Mouse (Mus musculus) CH12.LX (cell line): Measurements from ENCODE around the gene Ppef1. TPM values are rescaled to one million over a fixed set of nuclear protein-coding genes. Genes with fewer than 3 reads are reported as not detected.
A peak's percentile ranks its signal among the peaks of the same experiment; 100 is the strongest.

Experiments
- DNase-seq: peaks from one replicate; pipeline ENCODE4 v3.0.0-alpha.2; 2013; ENCODE audit errors: extremely low read depth
- H3K27ac ChIP-seq: 2 replicates; pipeline ENCODE4 v1.5.1; 2012; ENCODE audit warnings: low read depth, mild to moderate bottlenecking, control low read depth, moderate library complexity; ENCODE audit not compliant: insufficient read depth
- H3K27me3 ChIP-seq: replicated peaks from 2 replicates; pipeline ENCODE3; 2012; ENCODE audit warnings: inconsistent platforms
- H3K36me3 ChIP-seq, 2 experiments: replicated peaks in 1 of 2; 2 replicates each; pipeline versions ENCODE3 to v1.6.1; 2012; ENCODE audit warnings: inconsistent platforms in 1 of 2, low read length in 1 of 2, mild to moderate bottlenecking in 1 of 2, mixed read lengths in 1 of 2, moderate library complexity in 1 of 2; ENCODE audit not compliant: control insufficient read depth in 1 of 2, insufficient read depth in 1 of 2
- H3K4me1 ChIP-seq, 2 experiments: 2 replicates each; pipeline ENCODE4 v1.6.1; 2012; ENCODE audit warnings: inconsistent platforms in 1 of 2, moderate library complexity in 1 of 2; ENCODE audit not compliant: insufficient read depth in 2 of 2, control insufficient read depth in 1 of 2
- H3K4me2 ChIP-seq: 2 replicates; pipeline ENCODE4 v1.6.1; 2012; ENCODE audit warnings: low read depth, mild to moderate bottlenecking, control low read depth; ENCODE audit not compliant: poor library complexity, insufficient read depth, severe bottlenecking
- H3K4me3 ChIP-seq, 3 experiments: fragments of 150-350 bp in 1 of 3; sonication (generic) in 1 of 3; replicated peaks in 1 of 3; 2 replicates each; pipeline versions ENCODE3 to v1.5.1; 2011 to 2012; ENCODE audit warnings: low read depth in 2 of 3, low read length in 2 of 3, mild to moderate bottlenecking in 2 of 3, moderate library complexity in 2 of 3, control low read depth in 1 of 3, improper control_type of control experiment in 1 of 3, inconsistent platforms in 1 of 3, mixed read lengths in 1 of 3; ENCODE audit not compliant: poor library complexity in 1 of 3
- H3K79me2 ChIP-seq: replicated peaks from 2 replicates; pipeline ENCODE4 v1.6.1; 2012; ENCODE audit warnings: mild to moderate bottlenecking, moderate library complexity; ENCODE audit not compliant: control insufficient read depth, poor library complexity, insufficient read depth, severe bottlenecking; ENCODE audit errors: extremely low read depth
- H3K9ac ChIP-seq: 2 replicates; pipeline ENCODE4 v1.6.1; 2012; ENCODE audit warnings: low read depth, mild to moderate bottlenecking, control low read depth, moderate library complexity; ENCODE audit not compliant: insufficient read depth
- H3K9me3 ChIP-seq: replicated peaks from 2 replicates; pipeline ENCODE3; 2012; ENCODE audit warnings: low read length, inconsistent platforms, mixed read lengths
- CHD1 ChIP-seq: IDR thresholded peaks from 2 replicates; pipeline ENCODE4 v1.6.1; 2012; ENCODE audit warnings: low read depth, low read length, improper control_type of control experiment, inconsistent platforms
- CTCF ChIP-seq, 2 experiments: IDR thresholded peaks in 1 of 2; conservative IDR thresholded peaks in 1 of 2; 2 replicates each; pipeline ENCODE4 v1.5.1; 2011 to 2012; ENCODE audit warnings: low read depth in 2 of 2, low read length in 2 of 2, improper control_type of control experiment in 1 of 2, inconsistent platforms in 1 of 2, mild to moderate bottlenecking in 1 of 2, moderate library complexity in 1 of 2
- ELF1 ChIP-seq: IDR thresholded peaks from 2 replicates; pipeline ENCODE4 v1.6.1; 2014; ENCODE audit warnings: low read depth, mild to moderate bottlenecking, inconsistent platforms, low read length, improper control_type of control experiment
- EP300 ChIP-seq: IDR thresholded peaks from 2 replicates; pipeline ENCODE4 v1.6.1; 2011; ENCODE audit warnings: low read length, improper control_type of control experiment
- GABPA ChIP-seq: IDR thresholded peaks from 2 replicates; pipeline ENCODE4 v1.6.1; 2012; ENCODE audit warnings: low read depth, low read length, improper control_type of control experiment, inconsistent platforms; ENCODE audit not compliant: insufficient replicate concordance
- JUND ChIP-seq: conservative IDR thresholded peaks from 2 replicates; pipeline ENCODE4 v1.6.1; 2011; ENCODE audit warnings: low read depth, low read length, improper control_type of control experiment
- KAT2A ChIP-seq: IDR thresholded peaks from 2 replicates; pipeline ENCODE4 v1.6.1; 2012; ENCODE audit warnings: low read length, improper control_type of control experiment, inconsistent platforms; ENCODE audit not compliant: insufficient replicate concordance
- MAX ChIP-seq: IDR thresholded peaks from 2 replicates; pipeline ENCODE4 v1.6.1; 2011; ENCODE audit warnings: low read length, improper control_type of control experiment
- MEF2A ChIP-seq: IDR thresholded peaks from 2 replicates; pipeline ENCODE4 v1.6.1; 2014; ENCODE audit warnings: low read depth, mild to moderate bottlenecking, inconsistent platforms, low read length, improper control_type of control experiment, borderline replicate concordance
- MXI1 ChIP-seq: IDR thresholded peaks from 2 replicates; pipeline ENCODE4 v1.6.1; 2011; ENCODE audit warnings: mild to moderate bottlenecking, low read depth, low read length, improper control_type of control experiment
- MYC ChIP-seq: IDR thresholded peaks from 2 replicates; pipeline ENCODE4 v1.6.1; 2011; ENCODE audit warnings: low read depth, mild to moderate bottlenecking, improper control_type of control experiment, low read length
- PAX5 ChIP-seq: IDR thresholded peaks from 2 replicates; pipeline ENCODE4 v1.6.1; 2012; ENCODE audit warnings: low read length, inconsistent platforms, mixed read lengths
- POLR2A ChIP-seq: IDR thresholded peaks from 2 replicates; pipeline ENCODE4 v1.6.1; 2011; ENCODE audit warnings: low read depth, mild to moderate bottlenecking, improper control_type of control experiment, low read length
- RAD21 ChIP-seq: IDR thresholded peaks from 2 replicates; pipeline ENCODE4 v1.6.1; 2011; ENCODE audit warnings: low read depth, mild to moderate bottlenecking, low read length, improper control_type of control experiment, moderate library complexity
- SIN3A ChIP-seq: IDR thresholded peaks from 2 replicates; pipeline ENCODE4 v1.6.1; 2012; ENCODE audit warnings: low read length, improper control_type of control experiment, inconsistent platforms
- SMC3 ChIP-seq: IDR thresholded peaks from 2 replicates; pipeline ENCODE4 v1.6.1; 2011; ENCODE audit warnings: low read depth, low read length, improper control_type of control experiment
- TBP ChIP-seq: conservative IDR thresholded peaks from 2 replicates; pipeline ENCODE4 v1.6.1; 2011; ENCODE audit warnings: low read depth, low read length, improper control_type of control experiment
- USF1 ChIP-seq: IDR thresholded peaks from 2 replicates; pipeline ENCODE4 v1.6.1; 2014; ENCODE audit warnings: low read depth, mild to moderate bottlenecking, inconsistent platforms, low read length, improper control_type of control experiment
- USF2 ChIP-seq: conservative IDR thresholded peaks from 2 replicates; pipeline ENCODE4 v1.6.1; 2011; ENCODE audit warnings: low read depth, low read length, improper control_type of control experiment
- ZMIZ1 ChIP-seq: IDR thresholded peaks from 2 replicates; pipeline ENCODE4 v1.6.1; 2012; ENCODE audit warnings: low read depth, mild to moderate bottlenecking, inconsistent platforms, low read length, improper control_type of control experiment
- ZNF384 ChIP-seq: IDR thresholded peaks from 2 replicates; pipeline ENCODE4 v1.6.1; 2012; ENCODE audit warnings: low read depth, low read length, improper control_type of control experiment, inconsistent platforms
- dilution Hi-C: fragments of 300-500 bp; cut with MboI; formaldehyde crosslinking; loops from 2 replicates; pipeline ENCODE4 v1.14.3; 2020; ENCODE audit warnings: low sequenced_read_pairs; ENCODE audit not compliant: extremely low pct_unique_long_range_greater_than_20kb, extremely low pct_ligation_motif_present
- in situ Hi-C: fragments of 300-500 bp; cut with MboI; formaldehyde crosslinking; loops from 3 replicates; pipeline ENCODE4 v1.14.3; 2019; ENCODE audit warnings: low sequenced_read_pairs, low pct_ligation_motif_present, low pct_unique_long_range_greater_than_20kb, mixed read lengths
- polyA plus RNA-seq: library from polyadenylated mRNA; unstranded; fragments of >175 nt; gene quantifications from 2 replicates; pipeline ENCODE4 v1.2.1, GENCODE M21; 2012; ENCODE audit warnings: low read depth; ENCODE audit not compliant: insufficient read length
- total RNA-seq, 2 experiments: library from RNA; depleted of rRNA; stranded (reverse); fragments of 300-350 nt in 1 of 2; fragments of >200 nt in 1 of 2; gene quantifications; 2 replicates each; pipeline ENCODE4 v1.2.3; 2012 to 2014

Gene Ppef1
- total and polyA plus RNA-seq, 3 experiments = 0.34 to 2.8 (median 1.5) TPM

DNA sequence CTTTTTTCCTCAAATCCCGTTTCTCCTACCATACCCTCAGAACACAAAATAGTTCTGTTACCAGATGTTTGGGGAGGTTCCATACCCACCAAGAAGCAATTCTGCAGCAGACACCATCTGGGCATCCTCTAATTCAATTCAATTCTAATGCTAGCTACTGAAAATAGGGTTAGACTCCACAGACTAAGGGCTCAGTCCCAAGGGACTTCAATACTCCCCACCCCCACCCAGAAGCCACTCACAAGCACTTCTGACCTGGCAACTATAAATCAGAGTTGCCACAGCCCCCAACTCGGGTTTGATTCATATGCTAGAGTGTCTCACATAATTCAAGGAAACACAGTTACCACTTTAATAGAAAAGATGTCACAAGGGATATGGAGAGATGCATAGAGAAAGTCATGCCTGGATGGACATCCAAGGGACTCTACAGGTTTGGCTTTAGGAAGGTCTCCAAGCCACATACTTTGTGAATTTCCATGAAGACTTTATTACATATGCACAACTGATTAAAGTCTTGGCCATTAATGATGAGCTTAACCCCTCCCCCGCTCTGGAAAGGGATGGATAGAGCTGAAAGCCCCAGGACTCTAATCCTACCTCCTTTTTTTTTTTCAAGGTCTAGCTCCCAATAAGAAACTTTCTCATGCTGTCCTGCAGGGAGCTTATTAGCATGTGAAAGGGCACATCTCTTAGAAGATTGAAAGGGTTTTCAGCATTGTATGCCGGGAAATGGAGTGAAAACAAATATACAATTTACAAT is 124.5 kb downstream of the Ppef1 start:
- Histone ChIP-seq H3K4me3 (no peak overlapping the region), H3K27ac (no peak overlapping the region), H3K4me1 (no peaks in the 10 kb centered on the region), H3K4me2 (no peak overlapping the region), H3K27me3 (no peaks in the 10 kb centered on the region), H3K36me3 (no peaks in the 10 kb centered on the region), H3K79me2 (no peaks in the 10 kb centered on the region), H3K9ac (no peak overlapping the region), H3K9me3 (no peaks in the 10 kb centered on the region)
- in situ Hi-C loops (no loop called here), dilution Hi-C loops (no loop called here)
- no peak for DNase-seq
- no peak for TF ChIP-seq MEF2A
- no peak for TF ChIP-seq USF1
- TF ChIP-seq SIN3A = no peak
- TF ChIP-seq ELF1 = no peak
- no peak for TF ChIP-seq TBP
- no peak for TF ChIP-seq ZMIZ1
- no peak for TF ChIP-seq POLR2A
- no peak for TF ChIP-seq JUND
- TF ChIP-seq RAD21 = no peak
- TF ChIP-seq ZNF384 = no peak

DNA sequence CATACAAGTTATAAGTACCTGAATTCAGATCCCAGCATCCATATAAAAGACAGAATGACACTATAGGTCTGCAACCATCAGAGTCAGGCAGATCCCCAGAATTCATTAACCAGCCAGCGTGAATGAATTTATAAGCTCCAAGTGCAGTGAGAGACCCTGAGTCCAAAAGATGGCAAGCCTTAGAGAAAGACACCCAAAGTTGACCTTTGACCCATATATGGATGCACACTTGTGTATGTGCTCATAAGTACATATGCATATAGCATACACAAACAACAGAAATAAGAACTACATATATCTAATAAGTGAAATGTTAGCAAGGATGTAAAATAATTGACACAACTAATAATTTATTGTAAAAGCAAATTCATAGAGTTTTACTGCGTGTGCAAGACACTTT is 125.1 kb downstream of the Ppef1 start:
- in situ Hi-C loops = no loop called here
- dilution Hi-C loops = no loop called here
- H3K9ac ChIP-seq = no peak overlapping the region
- TF ChIP-seq CTCF (conservative IDR thresholded peaks at IDR 0.05 in 1 of 2, IDR thresholded peaks at IDR 0.05 in 1 of 2; ENCODE audit: low read depth in 2 of 2, low read length in 2 of 2) = no peak
- no peak for TF ChIP-seq KAT2A
- no peak for TF ChIP-seq PAX5
- no peak for TF ChIP-seq EP300
- no peak overlapping the region for H3K4me3 ChIP-seq
- H3K27me3 ChIP-seq = no peaks in the 10 kb centered on the region
- H3K9me3 ChIP-seq = no peaks in the 10 kb centered on the region
- H3K79me2 ChIP-seq = no peaks in the 10 kb centered on the region
- H3K4me1 ChIP-seq = no peaks in the 10 kb centered on the region
- DNase-seq = no peak
- H3K4me2 ChIP-seq = no peak overlapping the region
- H3K36me3 ChIP-seq = no peaks in the 10 kb centered on the region
- no peak overlapping the region for H3K27ac ChIP-seq

DNA sequence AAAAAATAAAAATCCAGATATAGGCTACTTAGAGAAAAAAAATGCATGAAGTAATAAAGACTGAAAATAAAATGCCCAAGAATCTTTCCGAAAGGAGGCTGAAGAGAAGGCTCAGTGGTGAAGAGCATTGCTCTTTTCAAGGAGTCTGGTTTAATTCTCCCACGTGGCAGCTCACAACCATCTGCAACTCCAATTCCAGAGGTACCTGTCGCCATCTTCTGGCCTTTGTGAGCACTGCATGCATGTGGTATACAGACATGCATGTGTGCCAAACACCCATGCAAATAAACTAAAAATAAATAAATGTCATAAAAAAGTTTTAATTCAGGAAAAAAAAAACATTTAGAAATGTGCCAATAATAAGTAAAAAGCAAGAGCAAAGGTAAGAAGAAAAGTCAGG is 125.7 kb downstream of the Ppef1 start:
- in situ Hi-C loops (no loop called here), dilution Hi-C loops (no loop called here)
- no peaks in the 10 kb centered on the region for H3K36me3 ChIP-seq
- H3K27me3 ChIP-seq = no peaks in the 10 kb centered on the region
- H3K27ac ChIP-seq = no peak overlapping the region
- H3K9ac ChIP-seq = no peak overlapping the region
- H3K4me3 ChIP-seq = no peak overlapping the region
- no peaks in the 10 kb centered on the region for H3K9me3 ChIP-seq
- TF ChIP-seq CTCF (conservative IDR thresholded peaks at IDR 0.05 in 1 of 2, IDR thresholded peaks at IDR 0.05 in 1 of 2; ENCODE audit: low read depth in 2 of 2, low read length in 2 of 2) = peak; percentile 46 to 76; a peak in 3 of 4 replicates
- TF ChIP-seq MXI1 = peak; percentile 53; the same call in 1 of the 2 replicates
- no peak for TF ChIP-seq PAX5
- no peak for TF ChIP-seq CHD1
- peak; percentile 98 for TF ChIP-seq MYC
- TF ChIP-seq RAD21 = peak; percentile 79
- TF ChIP-seq SMC3 = peak; percentile 75
- TF ChIP-seq ZMIZ1 = no peak
- TF ChIP-seq GABPA = no peak
- TF ChIP-seq ELF1 = no peak
- TF ChIP-seq MAX = peak; percentile 91
- TF ChIP-seq USF1 = no peak
- TF ChIP-seq USF2 = no peak
- TF ChIP-seq, all 38 proteins: peak for 6
- no peaks in the 10 kb centered on the region for H3K79me2 ChIP-seq
- peaks cover 4 to 5% of the 10 kb centered on the region in 2 experiments; a peak in 3 of 4 replicates for H3K4me1 ChIP-seq
- DNase-seq = peak; percentile 74
- H3K4me2 ChIP-seq = no peak overlapping the region
